Comparison of ENCODE assay signal across 9 mouse cellular contexts in genomic region chr7:30619202-30619601, GRCm38 (mm10). TPM values are rescaled to one million over a fixed set of nuclear protein-coding genes. Genes with fewer than 3 reads are reported as not detected.
DNase-seq lines count a peak whose midpoint lies in the region; ATAC-seq and TF ChIP-seq lines count a peak whose summit lies in the region.
"Had no signal": no experiment of that assay in that cellular context is flagged by ENCODE, and none has a peak within 500 bp of the region (broad histone marks: within the 10 kb centered on the region; RNA-seq: fewer than 3 reads in every experiment).

No protein-coding gene starts in this region.

- H3K9ac ChIP-seq in forebrain, postnatal 0 days: no peak overlapping the region
- H3K9ac ChIP-seq in forebrain, embryonic 14.5 days (ENCODE audit: low read length): no peak overlapping the region
- no peak overlapping the region for H3K9ac ChIP-seq in midbrain, postnatal 0 days (replicated peaks; ENCODE audit: low read length, poor library complexity, severe bottlenecking)
- H3K9ac ChIP-seq in midbrain, embryonic 13.5 days (replicated peaks): no peak overlapping the region
- H3K9ac ChIP-seq in embryonic facial prominence, embryonic 11.5 days (replicated peaks; ENCODE audit: low read length): no peak overlapping the region

- H3K27ac ChIP-seq in forebrain, postnatal 0 days (ENCODE audit: low read depth, low read length): no peak overlapping the region
- H3K27ac ChIP-seq in forebrain, embryonic 14.5 days (ENCODE audit: low read depth, low read length): no peak overlapping the region
- no peak overlapping the region for H3K27ac ChIP-seq in midbrain, postnatal 0 days (ENCODE audit: low read depth, low read length)
- no peak overlapping the region for H3K27ac ChIP-seq in midbrain, embryonic 13.5 days
- no peak overlapping the region for H3K27ac ChIP-seq in embryonic facial prominence, embryonic 11.5 days (replicated peaks; ENCODE audit: low read depth, low read length)

- no peak for DNase-seq in forebrain, postnatal 0 days
- DNase-seq in forebrain, embryonic 14.5 days (ENCODE audit: low spot score): no peak
- DNase-seq in midbrain, postnatal 0 days (ENCODE audit: low spot score): peak; percentile 9
- peak; percentile 27 for DNase-seq in embryonic facial prominence, embryonic 11.5 days (ENCODE audit: low spot score)
- DNase-seq in thymus, postnatal 0 days (ENCODE audit: low spot score): peak; percentile 27
- DNase-seq in layer of hippocampus, postnatal 36 days: no peak

- 93% methylated on average over 3 of the region's 3 CpGs for WGBS in forebrain, postnatal 0 days
- WGBS in forebrain, embryonic 14.5 days: 84% methylated on average over 3 of the region's 3 CpGs
- whole genome bisulfite sequencing in midbrain, postnatal 0 days: 85% methylated on average over 3 of the region's 3 CpGs
- 87% methylated on average over 3 of the region's 3 CpGs for WGBS in midbrain, embryonic 13.5 days
- WGBS in embryonic facial prominence, embryonic 11.5 days: 86% methylated on average over 3 of the region's 3 CpGs

- H3K9me3 ChIP-seq in forebrain, postnatal 0 days (ENCODE audit: low read length): no peaks in the 10 kb centered on the region
- no peaks in the 10 kb centered on the region for H3K9me3 ChIP-seq in forebrain, embryonic 14.5 days (replicated peaks; ENCODE audit: control insufficient read depth, low read length)
- H3K9me3 ChIP-seq in midbrain, postnatal 0 days (ENCODE audit: low read length): no peaks in the 10 kb centered on the region
- no peaks in the 10 kb centered on the region for H3K9me3 ChIP-seq in midbrain, embryonic 13.5 days
- no peaks in the 10 kb centered on the region for H3K9me3 ChIP-seq in embryonic facial prominence, embryonic 11.5 days (replicated peaks; ENCODE audit: control insufficient read depth, low read length)

- TF ChIP-seq CTCF in forebrain, postnatal 0 days (IDR thresholded peaks at IDR 0.05; ENCODE audit: low read depth): peak; percentile 58
- peak; percentile 67 for TF ChIP-seq CTCF in midbrain, postnatal 0 days (IDR thresholded peaks at IDR 0.05)

- no peak for ATAC-seq in forebrain, postnatal 0 days
- ATAC-seq in forebrain, embryonic 14.5 days: no peak
- ATAC-seq in midbrain, postnatal 0 days (ENCODE audit: low FRiP score): no peak
- ATAC-seq in midbrain, embryonic 13.5 days: no peak
- ATAC-seq in embryonic facial prominence, embryonic 11.5 days (replicated peaks; ENCODE audit: insufficient number of reproducible peaks, low FRiP score, low TSS enrichment, low read depth): no peak
- ATAC-seq in monocyte, adult 5-6 weeks (replicated peaks; ENCODE audit: insufficient number of reproducible peaks, low FRiP score, low TSS enrichment, poor library complexity, severe bottlenecking): no peak

- H3K4me2 ChIP-seq in forebrain, postnatal 0 days (ENCODE audit: low read depth): no peak overlapping the region
- no peak overlapping the region for H3K4me2 ChIP-seq in forebrain, embryonic 14.5 days (ENCODE audit: low read length)
- H3K4me2 ChIP-seq in midbrain, postnatal 0 days (ENCODE audit: low read depth, low read length, poor library complexity, severe bottlenecking): no peak overlapping the region
- no peak overlapping the region for H3K4me2 ChIP-seq in midbrain, embryonic 13.5 days (replicated peaks)
- no peak overlapping the region for H3K4me2 ChIP-seq in embryonic facial prominence, embryonic 11.5 days (ENCODE audit: low read depth, low read length)

- H3K4me1 ChIP-seq in forebrain, postnatal 0 days (ENCODE audit: insufficient read depth): no peaks in the 10 kb centered on the region
- H3K4me1 ChIP-seq in forebrain, embryonic 14.5 days (ENCODE audit: control insufficient read depth, insufficient read depth, low read length): no peaks in the 10 kb centered on the region
- no peaks in the 10 kb centered on the region for H3K4me1 ChIP-seq in midbrain, postnatal 0 days (ENCODE audit: insufficient read depth, low read length)
- peaks cover under 1% of the 10 kb centered on the region; the same call in 1 of the 2 replicates for H3K4me1 ChIP-seq in midbrain, embryonic 13.5 days (replicated peaks)
- H3K4me1 ChIP-seq in embryonic facial prominence, embryonic 11.5 days (ENCODE audit: control insufficient read depth, insufficient read depth, low read length): no peaks in the 10 kb centered on the region

- H3K4me3 ChIP-seq in forebrain, postnatal 0 days (ENCODE audit: low read depth, low read length): no peak overlapping the region
- no peak overlapping the region for H3K4me3 ChIP-seq in forebrain, embryonic 14.5 days (ENCODE audit: low read depth, low read length)
- H3K4me3 ChIP-seq in midbrain, postnatal 0 days (ENCODE audit: low read depth, low read length): no peak overlapping the region
- no peak overlapping the region for H3K4me3 ChIP-seq in midbrain, embryonic 13.5 days (replicated peaks)
- H3K4me3 ChIP-seq in embryonic facial prominence, embryonic 11.5 days (ENCODE audit: low read depth, low read length): no peak overlapping the region

- H3K36me3 ChIP-seq in forebrain, postnatal 0 days (ENCODE audit: insufficient read depth): peaks cover 54% of the 10 kb centered on the region
- H3K36me3 ChIP-seq in forebrain, embryonic 14.5 days (ENCODE audit: control insufficient read depth, insufficient read depth, low read length): peaks cover 74% of the 10 kb centered on the region
- H3K36me3 ChIP-seq in midbrain, postnatal 0 days (ENCODE audit: insufficient read depth, low read length): peaks cover 29% of the 10 kb centered on the region
- peaks cover 79% of the 10 kb centered on the region for H3K36me3 ChIP-seq in midbrain, embryonic 13.5 days
- peaks cover 4% of the 10 kb centered on the region for H3K36me3 ChIP-seq in embryonic facial prominence, embryonic 11.5 days (replicated peaks; ENCODE audit: control insufficient read depth, insufficient read depth, low read depth, low read length)

- H3K27me3 ChIP-seq in forebrain, postnatal 0 days (ENCODE audit: insufficient read depth, low read length): no peaks in the 10 kb centered on the region
- no peaks in the 10 kb centered on the region for H3K27me3 ChIP-seq in forebrain, embryonic 14.5 days (replicated peaks; ENCODE audit: control insufficient read depth, insufficient read depth, low read length)
- H3K27me3 ChIP-seq in midbrain, postnatal 0 days (ENCODE audit: insufficient read depth, low read length): no peaks in the 10 kb centered on the region
- H3K27me3 ChIP-seq in midbrain, embryonic 13.5 days: no peaks in the 10 kb centered on the region
- no peaks in the 10 kb centered on the region for H3K27me3 ChIP-seq in embryonic facial prominence, embryonic 11.5 days (ENCODE audit: control insufficient read depth, insufficient read depth, low read length)

RNA-seq across cellular contexts. Expression of gene Upk1a, which starts 6.6 kb away (rescaled TPM):
- 0.29 and 0.38 TPM in 2 replicates for total RNA-seq in forebrain, postnatal 0 days (2014; rRNA removed)
- polyA plus RNA-seq in forebrain, postnatal 0 days (2015; fragmentation: Nextera tagmentation; extraction: Ambion mirVana): 0.42 and 0.62 TPM in 2 replicates
- polyA plus RNA-seq in forebrain, embryonic 14.5 days (2014; fragmentation: Nextera tagmentation; extraction: Ambion mirVana): 0.20 and 0.25 TPM in 2 replicates
- 0.76 and 1.5 TPM in 2 replicates for total RNA-seq in midbrain, postnatal 0 days (2014; rRNA removed)
- polyA plus RNA-seq in midbrain, postnatal 0 days (2015; fragmentation: Nextera tagmentation; extraction: Ambion mirVana): 0.65 and 0.84 TPM in 2 replicates
- 0.46 and 0.73 TPM in 2 replicates for polyA plus RNA-seq in midbrain, embryonic 13.5 days (2015; fragmentation: Nextera tagmentation; extraction: Ambion mirVana)
- polyA plus RNA-seq in embryonic facial prominence, embryonic 11.5 days (2014; fragmentation: Nextera tagmentation; extraction: Ambion mirVana): 0.14 and 0.35 TPM in 2 replicates
- polyA plus RNA-seq in thymus, postnatal 0 days (2015; fragmentation: Nextera tagmentation; extraction: Ambion mirVana): 0.75 and 0.90 TPM in 2 replicates
- total RNA-seq in layer of hippocampus, postnatal 36 days (2021): under 1 TPM in 1 of 2 experiments, not detected in 1; 0.25 TPM
- total RNA-seq in monocyte, adult 5-6 weeks (2017): 1.1 TPM in 1 of 3 replicates, not detected in the others
- total RNA-seq: hematopoietic stem cell, adult 5-6 weeks had no signal

RNA-seq across cellular contexts. Expression of gene Cox6b1, which starts 6.7 kb away (rescaled TPM):
- total RNA-seq in forebrain, postnatal 0 days (2014; rRNA removed): 292 and 602 TPM in 2 replicates
- 1,225 and 1,355 TPM in 2 replicates for polyA plus RNA-seq in forebrain, postnatal 0 days (2015; fragmentation: Nextera tagmentation; extraction: Ambion mirVana)
- polyA plus RNA-seq in forebrain, embryonic 14.5 days (2014; fragmentation: Nextera tagmentation; extraction: Ambion mirVana): 909 and 1,141 TPM in 2 replicates
- total RNA-seq in midbrain, postnatal 0 days (2014; rRNA removed): 310 and 337 TPM in 2 replicates
- 1,351 and 1,409 TPM in 2 replicates for polyA plus RNA-seq in midbrain, postnatal 0 days (2015; fragmentation: Nextera tagmentation; extraction: Ambion mirVana)
- 1,046 and 1,055 TPM in 2 replicates for polyA plus RNA-seq in midbrain, embryonic 13.5 days (2015; fragmentation: Nextera tagmentation; extraction: Ambion mirVana)
- 700 and 782 TPM in 2 replicates for polyA plus RNA-seq in embryonic facial prominence, embryonic 11.5 days (2014; fragmentation: Nextera tagmentation; extraction: Ambion mirVana)
- polyA plus RNA-seq in thymus, postnatal 0 days (2015; fragmentation: Nextera tagmentation; extraction: Ambion mirVana): 989 and 1,078 TPM in 2 replicates
- total RNA-seq in layer of hippocampus, postnatal 36 days (2021): 100 to 1,000 TPM; 609 to 715 TPM
- total RNA-seq in monocyte, adult 5-6 weeks (2017): 424 to 540 TPM (median 506 TPM) in 3 replicates

RNA-seq across cellular contexts. Expression of gene Etv2, which starts 16.4 kb away (rescaled TPM):
- total RNA-seq in forebrain, postnatal 0 days (2014; rRNA removed): not detected in 2 replicates
- not detected in 2 replicates for polyA plus RNA-seq in forebrain, postnatal 0 days (2015; fragmentation: Nextera tagmentation; extraction: Ambion mirVana)
- polyA plus RNA-seq in forebrain, embryonic 14.5 days (2014; fragmentation: Nextera tagmentation; extraction: Ambion mirVana): not detected in 2 replicates
- total RNA-seq in midbrain, postnatal 0 days (2014; rRNA removed): 1.2 TPM in 1 of 2 replicates, not detected in the other
- polyA plus RNA-seq in midbrain, postnatal 0 days (2015; fragmentation: Nextera tagmentation; extraction: Ambion mirVana): 0.15 TPM in 1 of 2 replicates, not detected in the other
- polyA plus RNA-seq in midbrain, embryonic 13.5 days (2015; fragmentation: Nextera tagmentation; extraction: Ambion mirVana): not detected in 2 replicates
- polyA plus RNA-seq in embryonic facial prominence, embryonic 11.5 days (2014; fragmentation: Nextera tagmentation; extraction: Ambion mirVana): 0.20 TPM in 1 of 2 replicates, not detected in the other
- polyA plus RNA-seq in thymus, postnatal 0 days (2015; fragmentation: Nextera tagmentation; extraction: Ambion mirVana): not detected in 2 replicates
- not detected for total RNA-seq in layer of hippocampus, postnatal 36 days (2021)
- total RNA-seq in monocyte, adult 5-6 weeks (2017): not detected in 3 replicates
- total RNA-seq: hematopoietic stem cell, adult 5-6 weeks had no signal

RNA-seq across cellular contexts. Expression of gene Zbtb32, which starts 20.5 kb away (rescaled TPM):
- not detected in 2 replicates for total RNA-seq in forebrain, postnatal 0 days (2014; rRNA removed)
- polyA plus RNA-seq in forebrain, postnatal 0 days (2015; fragmentation: Nextera tagmentation; extraction: Ambion mirVana): 0.08 and 0.17 TPM in 2 replicates
- 0.12 and 0.34 TPM in 2 replicates for polyA plus RNA-seq in forebrain, embryonic 14.5 days (2014; fragmentation: Nextera tagmentation; extraction: Ambion mirVana)
- not detected in 2 replicates for total RNA-seq in midbrain, postnatal 0 days (2014; rRNA removed)
- 0.22 and 0.39 TPM in 2 replicates for polyA plus RNA-seq in midbrain, postnatal 0 days (2015; fragmentation: Nextera tagmentation; extraction: Ambion mirVana)
- 0.14 and 0.31 TPM in 2 replicates for polyA plus RNA-seq in midbrain, embryonic 13.5 days (2015; fragmentation: Nextera tagmentation; extraction: Ambion mirVana)
- polyA plus RNA-seq in embryonic facial prominence, embryonic 11.5 days (2014; fragmentation: Nextera tagmentation; extraction: Ambion mirVana): 0.21 and 0.43 TPM in 2 replicates
- 0.31 and 0.32 TPM in 2 replicates for polyA plus RNA-seq in thymus, postnatal 0 days (2015; fragmentation: Nextera tagmentation; extraction: Ambion mirVana)
- not detected for total RNA-seq in layer of hippocampus, postnatal 36 days (2021)
- 8.4 to 30.5 TPM (median 20.6 TPM) in 3 replicates for total RNA-seq in monocyte, adult 5-6 weeks (2017)
- total RNA-seq: hematopoietic stem cell, adult 5-6 weeks had no signal

RNA-seq across cellular contexts. Expression of gene Kmt2b, which starts 30.7 kb away (rescaled TPM):
- total RNA-seq in forebrain, postnatal 0 days (2014; rRNA removed): 31.2 and 31.5 TPM in 2 replicates
- 3.8 and 5.2 TPM in 2 replicates for polyA plus RNA-seq in forebrain, postnatal 0 days (2015; fragmentation: Nextera tagmentation; extraction: Ambion mirVana)
- polyA plus RNA-seq in forebrain, embryonic 14.5 days (2014; fragmentation: Nextera tagmentation; extraction: Ambion mirVana): 8.7 and 9.6 TPM in 2 replicates
- 38.8 and 39.5 TPM in 2 replicates for total RNA-seq in midbrain, postnatal 0 days (2014; rRNA removed)
- 5.3 and 8.3 TPM in 2 replicates for polyA plus RNA-seq in midbrain, postnatal 0 days (2015; fragmentation: Nextera tagmentation; extraction: Ambion mirVana)
- 12.9 and 13.3 TPM in 2 replicates for polyA plus RNA-seq in midbrain, embryonic 13.5 days (2015; fragmentation: Nextera tagmentation; extraction: Ambion mirVana)
- polyA plus RNA-seq in embryonic facial prominence, embryonic 11.5 days (2014; fragmentation: Nextera tagmentation; extraction: Ambion mirVana): 7.2 and 8.4 TPM in 2 replicates
- 7.2 and 9.3 TPM in 2 replicates for polyA plus RNA-seq in thymus, postnatal 0 days (2015; fragmentation: Nextera tagmentation; extraction: Ambion mirVana)
- total RNA-seq in layer of hippocampus, postnatal 36 days (2021): 10 to 100 TPM; 42.3 to 53.4 TPM
- 15.4 to 44.0 TPM (median 23.8 TPM) in 3 replicates for total RNA-seq in monocyte, adult 5-6 weeks (2017)

Comparison
In these comparisons a context has a peak if more than half of its experiments do, and no peak if none do; other contexts are left out.
1. DNase-seq: peak in midbrain, postnatal 0 days (single experiment), embryonic facial prominence, embryonic 11.5 days (single experiment) and thymus, postnatal 0 days (single experiment); none in forebrain, postnatal 0 days (single experiment), forebrain, embryonic 14.5 days (single experiment) and layer of hippocampus, postnatal 36 days (0 of 2).